Mouse (Mus musculus) liver, embryonic 14.5 days (tissue): ENCODE data around the gene Snap25. TPM values are rescaled to one million over a fixed set of nuclear protein-coding genes. Genes with fewer than 3 reads are reported as not detected.

Experiments
- ATAC-seq: fragments of 200-750 bp; cut with Nextera tagmentation; 2 replicates; pipeline ENCODE4 v1.8.0; 2017; ENCODE audit warnings: moderate number of reproducible peaks, mild to moderate bottlenecking, moderate library complexity; ENCODE audit not compliant: insufficient read depth
- DNase-seq, 3 experiments: peaks; one replicate each; pipeline ENCODE4 v3.0.0-alpha.2; 2012 to 2013; ENCODE audit warnings: low read depth in 3 of 3, low spot score in 3 of 3
- H3K27ac ChIP-seq: fragments of 300-500 bp; sonication (generic); 2 replicates; pipeline ENCODE4 v1.5.1; 2014; ENCODE audit warnings: moderate library complexity, mild to moderate bottlenecking, control low read depth, inconsistent platforms
- H3K27me3 ChIP-seq: fragments of 300-500 bp; sonication (generic); 2 replicates; pipeline ENCODE4 v1.6.1; 2014; ENCODE audit warnings: mild to moderate bottlenecking, low read length, moderate library complexity; ENCODE audit not compliant: control insufficient read depth, insufficient read depth
- H3K36me3 ChIP-seq: fragments of 300-500 bp; sonication (generic); replicated peaks from 2 replicates; pipeline ENCODE4 v1.6.1; 2014; ENCODE audit warnings: low read depth; ENCODE audit not compliant: control insufficient read depth, insufficient read depth
- H3K4me1 ChIP-seq, 2 experiments: fragments of 200-500 bp in 1 of 2; fragments of 300-500 bp in 1 of 2; sonication (generic) in 1 of 2; replicated peaks; 2 replicates each; pipeline ENCODE4 v1.6.1; 2012 to 2014; ENCODE audit warnings: antibody characterized with exemption in 1 of 2, inconsistent platforms in 1 of 2, low read length in 1 of 2; ENCODE audit not compliant: control insufficient read depth in 2 of 2, insufficient read depth in 2 of 2
- H3K4me2 ChIP-seq: fragments of 300-500 bp; sonication (generic); 2 replicates; pipeline ENCODE4 v1.6.1; 2014; ENCODE audit warnings: low read depth, mild to moderate bottlenecking, control low read depth, moderate library complexity
- H3K4me3 ChIP-seq, 2 experiments: fragments of 200-500 bp in 1 of 2; fragments of 300-500 bp in 1 of 2; sonication (generic) in 1 of 2; 2 replicates each; pipeline ENCODE4 v1.5.1; 2012 to 2014; ENCODE audit warnings: low read depth in 2 of 2, low read length in 2 of 2, mild to moderate bottlenecking in 2 of 2, control low read depth in 1 of 2, inconsistent platforms in 1 of 2, moderate library complexity in 1 of 2; ENCODE audit not compliant: insufficient read depth in 1 of 2
- H3K9ac ChIP-seq: fragments of 300-500 bp; sonication (generic); replicated peaks from 2 replicates; pipeline ENCODE4 v1.6.1; 2014; ENCODE audit warnings: mild to moderate bottlenecking, control low read depth, moderate library complexity
- H3K9me3 ChIP-seq: fragments of 300-500 bp; sonication (generic); 2 replicates; pipeline ENCODE4 v1.6.1; 2016; ENCODE audit warnings: low read length, mixed read lengths; ENCODE audit not compliant: control insufficient read depth
- CTCF ChIP-seq: IDR thresholded peaks from 2 replicates; pipeline ENCODE4 v1.5.1; 2016; ENCODE audit warnings: antibody characterized with exemption, low read depth, control low read depth
- EP300 ChIP-seq: IDR thresholded peaks from 2 replicates; pipeline ENCODE4 v1.6.1; 2016; ENCODE audit warnings: antibody characterized with exemption, low read depth
- WGBS: fragments of 180-500 bp; shearing (Covaris S2); extraction: QIAGEN DNeasy Blood & Tissue Kit; methylation state at CpG from one replicate; pipeline ENCODE4 v1.1.7; 2014; ENCODE audit not compliant: insufficient replicate concordance; 5-methylcytosine and 5-hydroxymethylcytosine counted together
- polyA plus RNA-seq, 2 experiments: library from polyadenylated mRNA; depleted of rRNA in 1 of 2; stranded (reverse) in 1 of 2; unstranded in 1 of 2; fragments of >200 nt; fragmentation: Nextera tagmentation in 1 of 2; extraction: Ambion mirVana in 1 of 2; gene quantifications; 2 replicates each; pipeline versions ENCODE4 v1.2.1 to v1.2.3; 2012 to 2014

Snap25 gene
- polyA plus RNA-seq, 2 experiments = 0.06 TPM; not detected in 1

- Histone ChIP-seq H3K9me3 (no peaks in the 10 kb centered on the region), H3K4me2 (no peak overlapping the region), H3K27ac (no peak overlapping the region), H3K4me3 (no peak overlapping the region), H3K27me3 (no peaks in the 10 kb centered on the region), H3K9ac (no peak overlapping the region), H3K36me3 (no peaks in the 10 kb centered on the region), H3K4me1 (no peaks in the 10 kb centered on the region)
- DNase-seq = no peak
- TF ChIP-seq EP300 = no peak
- no peak for TF ChIP-seq CTCF
- ATAC-seq = no peak
- WGBS = 46% methylated on average over 4 of the region's 4 CpGs
Observed at GRCm38 (mm10) chr2:136689476-136689875, 23.8 kb upstream of the Snap25 start.

GRCm38 (mm10) chr2:136691681-136692080 lies 21.6 kb upstream of the Snap25 start:
- Histone ChIP-seq H3K9ac (no peak overlapping the region), H3K9me3 (no peaks in the 10 kb centered on the region), H3K27ac (no peak overlapping the region), H3K4me1 (no peaks in the 10 kb centered on the region), H3K4me2 (no peak overlapping the region), H3K27me3 (no peaks in the 10 kb centered on the region), H3K4me3 (no peak overlapping the region), H3K36me3 (no peaks in the 10 kb centered on the region)
- no peak for DNase-seq
- 71% methylated on average over 1 of the region's 1 CpGs for WGBS
- no peak for ATAC-seq
- TF ChIP-seq CTCF (no peak), EP300 (no peak)

- no peak for ATAC-seq
- WGBS = 45% methylated on average over 3 of the region's 3 CpGs
Observed at GRCm38 (mm10) chr2:136699429-136700227, 13.6 kb upstream of the Snap25 start.

GRCm38 (mm10) chr2:136703376-136703775 lies 9.9 kb upstream of the Snap25 start:
- ATAC-seq = no peak
- no peak overlapping the region for H3K27ac ChIP-seq
- H3K4me3 ChIP-seq = no peak overlapping the region
- TF ChIP-seq CTCF = no peak
- TF ChIP-seq EP300 = no peak
- no peak overlapping the region for H3K4me2 ChIP-seq
- H3K27me3 ChIP-seq = no peaks in the 10 kb centered on the region
- 36% methylated on average over 2 of the region's 2 CpGs for WGBS
- no peak for DNase-seq
- no peaks in the 10 kb centered on the region for H3K4me1 ChIP-seq
- no peak overlapping the region for H3K9ac ChIP-seq
- no peaks in the 10 kb centered on the region for H3K9me3 ChIP-seq
- H3K36me3 ChIP-seq = no peaks in the 10 kb centered on the region

More at GRCm38 (mm10) chr2:136699429-136700227, 13.6 kb upstream of the Snap25 start:
- H3K4me3 ChIP-seq = no peak overlapping the region
- TF ChIP-seq EP300 (no peak), CTCF (no peak)
- no peaks in the 10 kb centered on the region for H3K4me1 ChIP-seq
- H3K27me3 ChIP-seq = no peaks in the 10 kb centered on the region
- no peaks in the 10 kb centered on the region for H3K9me3 ChIP-seq
- H3K36me3 ChIP-seq = no peaks in the 10 kb centered on the region
- H3K4me2 ChIP-seq = no peak overlapping the region
- DNase-seq = no peak
- no peak overlapping the region for H3K9ac ChIP-seq
- no peak overlapping the region for H3K27ac ChIP-seq

- Histone ChIP-seq H3K9me3 (no peaks in the 10 kb centered on the region), H3K27me3 (peaks cover 8% of the 10 kb centered on the region; the same call in 1 of the 2 replicates), H3K4me3 (no peak overlapping the region), H3K27ac (no peak overlapping the region), H3K9ac (no peak overlapping the region), H3K4me1 (no peaks in the 10 kb centered on the region), H3K4me2 (no peak overlapping the region), H3K36me3 (no peaks in the 10 kb centered on the region)
- TF ChIP-seq CTCF (no peak), EP300 (no peak)
- 47% methylated on average over 3 of the region's 3 CpGs for WGBS
- ATAC-seq (no peak), DNase-seq (no peak)
Observed at GRCm38 (mm10) chr2:136711155-136711554, 2.1 kb upstream of the Snap25 start.
